Mouse (Mus musculus) embryonic facial prominence, embryonic 15.5 days (tissue): ENCODE data around the gene 2310011J03Rik. TPM values are rescaled to one million over a fixed set of nuclear protein-coding genes. Genes with fewer than 3 reads are reported as not detected.

Source experiments
- ATAC-seq: fragments of 200-750 bp; cut with Nextera tagmentation; 2 replicates; pipeline ENCODE4 v1.8.0; 2017; ENCODE audit warnings: low read depth, moderate TSS enrichment; ENCODE audit not compliant: insufficient number of reproducible peaks, low FRiP score, low TSS enrichment
- H3K27ac ChIP-seq: fragments of 300-500 bp; sonication (generic); replicated peaks from 2 replicates; pipeline ENCODE4 v1.5.1; 2015; ENCODE audit warnings: mild to moderate bottlenecking, inconsistent platforms
- H3K27me3 ChIP-seq: fragments of 300-500 bp; sonication (generic); 2 replicates; pipeline ENCODE4 v1.6.1; 2015; ENCODE audit warnings: inconsistent platforms
- H3K36me3 ChIP-seq: fragments of 300-500 bp; sonication (generic); 2 replicates; pipeline ENCODE4 v1.6.1; 2015; ENCODE audit warnings: mild to moderate bottlenecking, inconsistent platforms
- H3K4me1 ChIP-seq: fragments of 300-500 bp; sonication (generic); 2 replicates; pipeline ENCODE4 v1.6.1; 2015; ENCODE audit warnings: inconsistent platforms
- H3K4me2 ChIP-seq: fragments of 300-500 bp; sonication (generic); replicated peaks from 2 replicates; pipeline ENCODE4 v1.6.1; 2015; ENCODE audit warnings: mild to moderate bottlenecking, inconsistent platforms
- H3K4me3 ChIP-seq: fragments of 300-500 bp; sonication (generic); replicated peaks from 2 replicates; pipeline ENCODE4 v1.5.1; 2015; ENCODE audit warnings: mild to moderate bottlenecking, inconsistent platforms
- H3K9ac ChIP-seq: fragments of 300-500 bp; sonication (generic); 2 replicates; pipeline ENCODE4 v1.6.1; 2015; ENCODE audit warnings: inconsistent platforms
- H3K9me3 ChIP-seq: fragments of 300-500 bp; sonication (generic); replicated peaks from 2 replicates; pipeline ENCODE4 v1.6.1; 2016; ENCODE audit warnings: inconsistent platforms
- WGBS: fragments of 180-500 bp; shearing (Covaris S2); methylation state at CpG from one replicate; pipeline ENCODE4 v1.1.7; 2015; 5-methylcytosine and 5-hydroxymethylcytosine counted together
- microRNA-seq: library from miRNA; unstranded; fragments of <30 nt; microRNA quantifications from one replicate; pipeline ENCODE4, GENCODE M21; 2016; ENCODE audit warnings: borderline number of aligned reads
- polyA plus RNA-seq: library from polyadenylated mRNA; unstranded; fragments of >200 nt; fragmentation: Nextera tagmentation; extraction: Ambion mirVana; gene quantifications from 2 replicates; pipeline ENCODE4 v1.2.1, GENCODE M21; 2015

The 2310011J03Rik gene
- polyA plus RNA-seq, 1 experiment from 2014 or later, result 50.8 TPM

- no peak for ATAC-seq
- Histone ChIP-seq H3K27me3 (no peaks in the 10 kb centered on the region), H3K9ac (0 out of 2 replicates have a peak overlapping the region, but pooled peaks have one; percentile 7), H3K9me3 (no peaks in the 10 kb centered on the region), H3K4me3 (no peak overlapping the region), H3K36me3 (peaks cover 43% of the 10 kb centered on the region), H3K4me2 (no peak overlapping the region), H3K27ac (no peak overlapping the region), H3K4me1 (peaks cover 59% of the 10 kb centered on the region)
- WGBS, result 76% methylated on average over 5 of the region's 5 CpGs
Observed at GRCm38 (mm10) chr10:80271186-80271843, 49.0 kb downstream of the 2310011J03Rik start.

GRCm38 (mm10) chr10:80270734-80271181 lies 49.6 kb downstream of the 2310011J03Rik start:
- Histone ChIP-seq H3K27me3 (no peaks in the 10 kb centered on the region), H3K27ac (no peak overlapping the region), H3K4me2 (no peak overlapping the region), H3K4me1 (peaks cover 65% of the 10 kb centered on the region), H3K4me3 (no peak overlapping the region), H3K36me3 (peaks cover 38% of the 10 kb centered on the region), H3K9ac (0 out of 2 replicates have a peak overlapping the region, but pooled peaks have one; percentile 7), H3K9me3 (no peaks in the 10 kb centered on the region)
- WGBS, result 70% methylated on average over 6 of the region's 6 CpGs
- ATAC-seq, result no peak

DNA sequence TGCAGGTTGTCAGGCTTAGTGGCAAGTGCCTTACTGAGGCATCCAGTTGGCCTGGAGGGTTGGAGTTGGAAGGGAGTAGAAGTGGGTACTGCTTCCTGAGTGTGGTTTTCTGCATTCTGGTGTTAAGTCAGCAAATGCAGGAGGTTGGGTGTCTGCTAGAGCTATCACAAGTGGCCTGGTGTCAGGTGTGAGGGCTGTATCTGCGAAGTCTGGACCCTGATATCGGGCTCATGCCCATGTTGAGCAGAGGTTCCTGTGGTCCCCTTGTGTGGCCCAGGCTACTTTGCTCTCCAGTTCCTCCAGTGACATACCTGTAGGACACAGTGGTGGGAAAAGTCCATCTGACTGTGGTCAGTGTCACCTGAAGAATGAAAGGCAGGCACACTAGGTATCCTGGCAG lies 50.2 kb downstream of the 2310011J03Rik start:
- WGBS, result 94% methylated on average over 2 of the region's 2 CpGs
- peaks cover 67% of the 10 kb centered on the region for H3K4me1 ChIP-seq

More for the DNA sequence above, 50.2 kb downstream of the 2310011J03Rik start:
- Histone ChIP-seq H3K27ac (no peak overlapping the region), H3K36me3 (peaks cover 33% of the 10 kb centered on the region), H3K9me3 (no peaks in the 10 kb centered on the region), H3K9ac (no peak overlapping the region), H3K4me3 (no peak overlapping the region), H3K27me3 (no peaks in the 10 kb centered on the region), H3K4me2 (no peak overlapping the region)
- ATAC-seq, result no peak

Small RNAs within 50 kb of the gene (microRNA-seq; reads per million reads assigned to microRNA genes)
- 1.2 reads per million for gene Mir6911

Other genes starting within 250 kb of the 2310011J03Rik start
- 19.4 and 19.8 TPM in 2 replicates for gene Sbno2, start 215.0 kb downstream of the 2310011J03Rik start, polyA plus RNA-seq
- 21.3 and 27.3 TPM in 2 replicates for gene Stk11, start 204.7 kb downstream of the 2310011J03Rik start, polyA plus RNA-seq
- gene Atp5d, start 181.9 kb downstream of the 2310011J03Rik start, polyA plus RNA-seq, result 516 and 519 TPM in 2 replicates
- gene Cbarp, start 179.7 kb downstream of the 2310011J03Rik start, polyA plus RNA-seq, result 9.3 and 10.9 TPM in 2 replicates
- 18.3 and 20.4 TPM in 2 replicates for gene Midn, start 172.3 kb downstream of the 2310011J03Rik start, polyA plus RNA-seq
- gene Cirbp, start 154.6 kb downstream of the 2310011J03Rik start, polyA plus RNA-seq, result 102 and 116 TPM in 2 replicates
- 12.0 and 13.6 TPM in 2 replicates for gene 1600002K03Rik, start 147.6 kb downstream of the 2310011J03Rik start, polyA plus RNA-seq
- gene Efna2, start 141.1 kb downstream of the 2310011J03Rik start, polyA plus RNA-seq, result 30.9 and 31.8 TPM in 2 replicates
- gene Mum1, start 94.1 kb downstream of the 2310011J03Rik start, polyA plus RNA-seq, result 75.2 and 77.0 TPM in 2 replicates
- gene Ndufs7, start 71.4 kb downstream of the 2310011J03Rik start, polyA plus RNA-seq, result 317 and 339 TPM in 2 replicates
- 72.3 and 88.0 TPM in 2 replicates for gene Gamt, start 59.5 kb downstream of the 2310011J03Rik start, polyA plus RNA-seq
- 61.2 and 64.6 TPM in 2 replicates for gene Dazap1, start 59.1 kb downstream of the 2310011J03Rik start, polyA plus RNA-seq
- gene Rps15, start 28.1 kb downstream of the 2310011J03Rik start, polyA plus RNA-seq, result 969 and 997 TPM in 2 replicates
- 3.4 and 5.4 TPM in 2 replicates for gene Apc2, start 24.6 kb downstream of the 2310011J03Rik start, polyA plus RNA-seq
- gene Pcsk4, start 9.0 kb upstream of the 2310011J03Rik start, polyA plus RNA-seq, result 4.2 and 5.2 TPM in 2 replicates
- gene Reep6, start 9.4 kb upstream of the 2310011J03Rik start, polyA plus RNA-seq, result 10.7 and 13.7 TPM in 2 replicates
- gene Adamtsl5, start 27.9 kb upstream of the 2310011J03Rik start, polyA plus RNA-seq, result 11.5 and 11.6 TPM in 2 replicates
- gene Plk5, start 35.9 kb upstream of the 2310011J03Rik start, polyA plus RNA-seq, result 2.0 and 2.2 TPM in 2 replicates
- gene Mex3d, start 67.1 kb upstream of the 2310011J03Rik start, polyA plus RNA-seq, result 7.2 and 8.4 TPM in 2 replicates
- 247 and 250 TPM in 2 replicates for gene Mbd3, start 79.0 kb upstream of the 2310011J03Rik start, polyA plus RNA-seq
- gene Uqcr11, start 86.3 kb upstream of the 2310011J03Rik start, polyA plus RNA-seq, result 659 and 673 TPM in 2 replicates
- gene Tcf3, start 113.1 kb upstream of the 2310011J03Rik start, polyA plus RNA-seq, result 133 and 135 TPM in 2 replicates
- gene Onecut3, start 174.3 kb upstream of the 2310011J03Rik start, polyA plus RNA-seq, result not detected in 2 replicates
- 0.09 and 0.28 TPM in 2 replicates for gene Atp8b3, start 218.6 kb upstream of the 2310011J03Rik start, polyA plus RNA-seq
- 25.8 and 27.1 TPM in 2 replicates for gene Rexo1, start 241.0 kb upstream of the 2310011J03Rik start, polyA plus RNA-seq